Mouse (Mus musculus): ENCODE data around the gene Taf9. TPM values are rescaled to one million over a fixed set of nuclear protein-coding genes. Genes with fewer than 3 reads are reported as not detected.
A peak's percentile ranks its signal among the peaks of the same experiment; 100 is the strongest.

The Taf9 gene
- total RNA-seq (2021), result 1 to 10 TPM; 4.5 to 7.7 TPM
- long read RNA-seq, experiment 1, partial matches to known transcripts, result 0 of 3 reads
- long read RNA-seq, experiment 1, other reads (novel, unspliced or antisense), result 0 of 3 reads
- long read RNA-seq, experiment 2, partial matches to known transcripts, result 0 of 1 reads
- long read RNA-seq, experiment 2, other reads (novel, unspliced or antisense), result 0 of 1 reads

DNA sequence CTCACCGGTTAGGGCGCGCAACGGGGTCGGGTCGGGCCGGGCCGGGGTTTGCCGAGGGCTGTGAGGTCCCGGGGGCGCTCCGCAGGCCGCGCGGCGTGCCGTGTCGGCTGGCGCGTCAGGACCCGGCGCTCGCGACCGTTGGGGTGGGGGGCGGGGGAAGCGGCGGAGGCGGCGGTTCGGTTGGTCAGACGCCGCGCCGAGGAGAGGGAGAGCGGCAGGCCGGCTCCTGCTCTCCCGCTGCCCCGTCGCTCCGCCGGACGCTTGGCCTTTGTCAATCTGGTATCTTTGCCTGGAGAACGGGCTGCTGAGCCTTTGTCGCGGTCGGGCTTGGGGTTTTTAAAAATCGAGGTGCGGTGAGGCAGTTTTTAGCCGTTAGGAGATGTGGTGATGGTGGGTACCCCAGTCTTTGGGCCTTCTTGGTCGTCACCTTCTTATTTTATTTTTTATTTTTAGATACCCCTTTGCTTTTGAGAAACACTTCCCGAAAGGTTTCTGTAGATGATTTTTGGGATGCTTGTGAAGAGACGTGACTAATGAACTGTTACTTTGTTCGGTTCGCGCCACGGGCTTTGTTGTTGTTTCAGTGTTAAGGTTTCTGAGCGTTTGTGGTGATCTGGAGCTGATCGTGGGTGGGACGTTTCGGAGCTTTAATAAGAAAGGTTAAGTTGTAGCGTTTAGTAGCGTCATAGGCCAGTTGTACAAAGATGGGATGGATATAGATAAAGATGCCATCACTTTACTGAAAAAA is at the start of gene Taf9:
TSS of gene Taf9 (plus strand) at position 141 of the 748 bp plus-strand sequence.
- DNase-seq, result no peak
- intact Hi-C loops (cut with DNase I; ENCODE audit: low total_unique reads), result no loop called here

DNA sequence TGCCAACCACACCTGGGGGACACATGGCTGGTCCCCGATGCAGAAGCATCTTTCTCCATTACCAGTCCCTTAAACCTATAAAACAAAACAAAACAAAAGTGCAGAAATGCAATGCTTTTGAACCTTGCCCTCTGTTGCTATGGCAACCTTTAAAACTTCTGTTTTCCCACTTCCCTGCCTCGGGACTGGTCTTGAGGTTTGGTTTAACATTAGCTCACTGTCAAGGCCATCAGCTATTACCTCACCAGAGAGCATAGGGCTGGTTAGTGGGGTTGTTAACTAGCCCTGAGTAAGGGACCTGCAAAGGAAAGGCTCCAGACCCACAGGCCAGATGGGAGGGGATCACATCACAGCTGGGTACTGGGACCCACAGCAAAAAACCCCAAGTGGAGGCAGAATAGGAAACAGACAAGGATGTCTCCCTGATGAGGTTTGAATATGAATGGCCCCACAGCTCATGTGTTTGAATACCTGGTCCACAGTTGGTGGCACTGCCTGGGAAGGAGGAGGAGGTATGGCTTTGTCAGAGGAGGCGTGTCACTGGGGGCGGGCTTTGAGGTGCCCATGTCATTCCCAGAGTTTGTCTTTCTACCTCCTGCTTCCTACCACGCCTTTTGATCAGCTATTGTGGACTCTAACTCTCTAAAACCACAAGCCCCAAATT is 49.0 kb upstream of the Taf9 start:
- intact Hi-C loops (cut with DNase I; ENCODE audit: low total_unique reads), result no loop called here
- DNase-seq, result no peak

DNA sequence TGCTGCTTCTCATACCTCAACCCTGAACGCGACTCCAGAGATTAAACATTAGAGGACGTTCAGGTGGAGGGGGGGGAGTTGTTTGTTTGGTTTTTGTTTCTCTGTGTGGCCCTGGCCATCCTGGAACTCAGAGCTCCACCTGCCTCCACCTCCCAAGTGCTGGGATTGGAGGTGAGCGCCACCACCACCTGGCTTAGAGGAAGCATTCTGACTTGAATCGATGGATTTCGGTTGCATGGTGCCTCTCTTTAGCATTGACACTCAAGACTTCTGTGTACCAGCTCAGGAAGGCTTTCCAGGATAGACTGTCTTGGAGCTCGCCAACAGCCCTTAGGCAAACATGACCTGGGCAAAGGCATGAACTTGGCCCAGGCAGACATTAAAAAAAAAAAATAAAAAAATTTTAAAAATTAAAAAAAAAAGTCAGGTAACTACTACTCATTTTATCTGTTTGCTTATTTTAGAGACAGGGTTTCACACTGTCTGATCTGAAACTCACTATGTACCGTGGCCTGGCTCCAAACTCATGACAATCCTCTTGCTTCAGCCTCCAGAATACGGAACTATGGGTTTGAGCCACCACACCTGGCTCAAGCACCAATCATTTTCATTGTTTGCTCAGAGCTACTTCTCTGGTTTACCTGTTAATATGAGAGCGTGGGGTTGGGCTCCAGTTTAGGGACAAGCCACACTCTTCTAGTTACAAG is 48.2 kb upstream of the Taf9 start:
- no peak for DNase-seq
- intact Hi-C loops (cut with DNase I; ENCODE audit: low total_unique reads), result no loop called here

DNA sequence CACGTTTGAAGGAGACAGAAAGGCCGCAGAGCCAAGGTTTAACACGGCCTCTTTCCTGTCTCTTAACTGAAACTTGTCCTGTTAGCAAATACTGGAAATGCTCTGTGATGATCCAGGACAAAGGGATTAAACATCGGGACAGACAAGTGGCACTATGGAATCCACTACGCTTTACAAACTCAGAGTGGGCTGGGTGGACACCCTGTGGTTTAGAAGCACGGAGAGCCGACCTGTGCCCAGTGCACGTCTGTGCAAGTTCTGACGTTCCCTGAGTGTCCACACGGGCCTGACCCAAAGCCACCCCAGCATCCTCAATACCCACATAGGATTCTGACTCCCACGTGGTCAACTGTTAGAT is 47.7 kb upstream of the Taf9 start:
- DNase-seq, result no peak
- intact Hi-C loops (cut with DNase I; ENCODE audit: low total_unique reads), result no loop called here

DNA sequence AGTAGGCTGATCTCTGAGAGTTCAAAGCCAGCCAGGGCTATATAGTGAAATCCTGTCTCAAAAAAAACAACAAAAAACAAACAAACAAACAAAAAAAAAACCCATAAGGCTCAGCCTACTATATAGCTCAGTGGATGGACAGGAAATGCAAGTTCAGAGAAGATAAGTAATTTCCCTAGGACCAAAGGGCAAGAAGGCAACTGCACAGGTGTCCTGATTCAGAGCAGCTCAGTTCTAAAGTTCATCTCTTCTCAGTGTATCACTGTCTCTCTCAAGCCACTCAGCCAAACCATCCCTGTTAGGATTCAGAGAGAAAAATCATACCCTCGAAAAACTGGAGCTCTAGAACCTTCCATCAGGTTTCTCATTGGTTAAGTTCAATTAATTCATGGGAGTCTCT is 45.5 kb upstream of the Taf9 start:
- intact Hi-C loops (cut with DNase I; ENCODE audit: low total_unique reads), result no loop called here
- DNase-seq, result no peak

DNA sequence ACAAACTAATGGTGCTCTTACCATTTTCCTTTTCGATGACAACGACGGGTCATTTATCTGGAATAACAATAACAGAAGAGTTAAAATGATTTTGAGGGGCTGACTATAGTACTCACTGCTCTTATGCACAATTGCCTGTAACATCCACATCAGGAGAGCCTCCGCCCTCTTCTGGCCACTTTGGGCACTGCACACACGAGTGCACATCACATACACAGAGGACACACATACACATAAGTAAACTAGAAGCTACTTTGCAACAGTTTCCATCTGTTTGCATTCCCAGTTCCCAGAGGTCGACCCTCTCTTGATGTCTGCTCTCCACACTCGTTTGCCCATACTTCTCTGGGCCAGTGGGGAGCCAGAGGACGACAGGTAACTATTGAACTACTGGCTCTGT is 43.6 kb upstream of the Taf9 start:
- DNase-seq, result no peak
- intact Hi-C loops (cut with DNase I; ENCODE audit: low total_unique reads), result no loop called here

DNA sequence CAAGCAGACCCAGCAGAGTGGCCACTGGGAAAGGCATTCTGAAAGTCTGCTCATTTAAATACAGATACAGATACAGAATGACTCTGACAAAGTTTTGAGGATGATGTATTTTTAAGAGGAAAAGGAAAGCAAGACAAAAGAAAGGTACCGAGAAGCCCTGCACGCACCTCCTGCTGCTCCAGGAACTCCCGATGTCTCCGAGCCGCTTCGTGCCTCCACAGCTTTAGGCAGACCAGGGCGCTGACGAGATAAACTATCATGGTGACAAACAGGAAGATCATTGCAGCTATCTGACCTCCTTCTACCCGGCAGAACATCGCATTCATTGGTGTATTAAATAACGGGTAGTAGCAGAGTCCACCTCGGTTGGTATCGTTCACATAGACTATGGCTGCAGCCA is 40.1 kb upstream of the Taf9 start:
- intact Hi-C loops (cut with DNase I; ENCODE audit: low total_unique reads), result no loop called here
- DNase-seq, result no peak

DNA sequence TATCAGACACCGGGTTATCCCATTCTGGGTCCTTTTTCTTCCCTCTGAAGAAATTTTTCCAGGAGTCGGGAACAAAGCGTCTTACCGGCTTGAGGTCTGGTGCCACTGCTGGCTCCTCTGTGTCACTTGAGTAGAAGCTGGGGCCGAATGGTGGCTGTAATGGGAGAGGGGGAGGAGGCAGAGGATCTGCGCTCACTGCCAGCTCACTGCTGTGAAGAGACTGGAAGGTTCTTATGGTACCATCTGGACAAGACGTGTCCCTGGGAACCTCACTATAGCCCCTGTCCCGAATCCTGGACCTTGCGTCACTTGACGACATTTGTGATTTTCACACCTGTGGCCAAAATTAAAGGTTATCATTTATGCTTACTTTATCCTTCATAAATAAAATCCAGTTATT is 39.1 kb upstream of the Taf9 start:
- intact Hi-C loops (cut with DNase I; ENCODE audit: low total_unique reads), result no loop called here

DNA sequence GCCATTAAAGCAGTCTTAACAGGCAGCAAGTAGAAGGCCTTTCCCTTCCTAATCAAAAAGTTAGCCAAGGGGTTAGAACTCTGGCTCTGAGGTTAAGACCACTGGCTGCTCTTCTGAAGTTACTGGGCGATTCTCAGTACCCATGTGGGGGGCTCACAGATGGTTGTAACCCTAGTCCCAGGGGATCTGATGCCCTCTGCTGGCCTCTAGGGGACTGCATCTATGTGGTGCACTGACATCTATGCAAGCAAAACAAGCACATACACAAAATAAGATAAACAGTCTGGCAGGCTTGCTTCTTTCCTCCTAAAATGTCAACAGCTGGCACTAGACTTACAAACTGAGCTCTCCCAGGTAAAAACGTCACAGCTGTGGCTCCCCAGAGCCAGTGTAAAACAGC is 38.5 kb upstream of the Taf9 start:
- intact Hi-C loops (cut with DNase I; ENCODE audit: low total_unique reads), result no loop called here
- DNase-seq, result no peak

More for the DNA sequence above, 39.1 kb upstream of the Taf9 start:
- DNase-seq, result no peak

DNA sequence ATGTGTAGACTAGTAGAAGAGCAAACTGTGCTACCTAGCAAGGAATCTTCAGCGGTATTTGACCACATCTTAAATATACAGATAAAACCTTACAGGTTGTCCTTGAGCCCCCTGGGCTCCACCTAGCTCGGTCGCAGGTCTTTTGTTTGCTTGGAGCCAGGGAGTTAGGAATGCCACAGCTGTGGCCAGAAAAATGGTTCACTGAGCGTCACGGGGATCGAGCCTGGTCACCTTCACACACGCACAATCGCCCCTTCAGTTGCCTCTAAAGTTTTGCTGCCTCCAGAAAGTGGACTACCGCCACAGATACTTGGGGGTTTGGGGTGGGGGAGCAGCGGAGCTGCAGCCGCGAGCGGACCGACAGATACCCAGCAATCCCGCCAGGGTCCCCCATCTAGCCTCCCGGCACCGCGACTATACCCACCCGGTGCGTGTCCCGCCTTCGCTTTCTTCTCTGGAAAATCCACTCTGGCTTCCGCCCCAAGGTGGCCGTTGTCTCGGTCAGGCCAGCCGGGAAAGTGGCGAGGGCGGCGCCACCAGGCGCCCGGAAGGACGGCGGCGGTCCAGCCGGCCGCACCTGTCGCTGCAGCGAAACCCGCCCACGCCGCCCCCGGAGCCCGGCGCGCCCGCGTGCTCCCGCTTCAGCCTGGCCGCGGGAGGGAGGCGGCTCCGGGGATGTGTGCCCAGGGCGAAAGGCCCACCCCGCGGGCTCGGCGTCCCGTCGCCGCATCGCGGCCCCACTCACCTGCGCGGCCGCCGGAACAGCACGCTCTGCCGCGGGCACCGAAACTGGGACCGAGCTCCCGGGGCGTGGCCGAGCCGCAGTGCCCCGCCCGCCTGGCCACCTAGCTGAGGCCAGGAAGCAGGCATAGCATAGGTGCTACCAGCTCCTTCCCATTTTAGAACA is 34.9 kb upstream of the Taf9 start, which contains the start of gene Marveld2:
TSS of gene Marveld2 (minus strand) at position 791 of the 907 bp plus-strand sequence.
- DNase-seq, result peak; percentile 44
- intact Hi-C loops (cut with DNase I; ENCODE audit: low total_unique reads), result no loop called here

DNA sequence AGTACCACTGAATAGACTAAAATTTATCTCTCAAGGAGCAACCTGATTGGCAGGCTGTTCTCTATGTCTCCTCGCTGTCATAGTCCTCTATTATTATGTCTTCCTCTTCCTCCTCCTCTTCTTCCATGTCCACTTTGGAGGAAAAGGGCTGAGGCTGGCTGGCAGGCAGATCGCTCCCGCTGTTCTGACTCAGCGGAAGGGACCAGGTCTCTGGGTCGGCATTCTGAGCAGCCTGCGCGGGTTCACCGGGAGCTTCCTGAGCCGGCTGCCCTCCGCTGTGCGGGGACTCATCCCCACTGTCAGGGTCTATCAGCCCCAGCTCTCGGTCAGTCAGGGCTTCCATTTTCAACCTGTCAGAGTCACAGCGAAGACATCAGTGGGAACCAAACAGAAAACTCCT is 33.8 kb upstream of the Taf9 start:
- no peak for DNase-seq
- intact Hi-C loops (cut with DNase I; ENCODE audit: low total_unique reads), result no loop called here

DNA sequence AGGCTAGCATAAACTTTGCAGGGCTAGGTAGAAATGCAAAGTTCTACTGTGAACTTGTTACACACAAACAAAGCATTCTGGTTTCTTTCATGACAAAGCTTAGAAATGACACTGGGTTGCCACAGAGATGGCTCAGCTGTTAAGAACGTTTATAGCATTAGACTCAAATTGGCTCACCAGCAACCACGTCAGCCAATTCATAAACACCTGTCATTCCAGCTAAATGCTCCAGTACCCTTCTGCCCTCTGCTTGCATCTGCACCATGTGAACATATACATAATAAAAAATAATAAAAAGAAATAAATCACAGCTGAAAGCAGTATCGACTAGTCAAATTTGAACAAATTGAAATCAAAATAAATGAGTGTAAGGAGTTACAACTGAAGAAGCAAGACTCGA is 29.1 kb upstream of the Taf9 start:
- DNase-seq, result no peak
- intact Hi-C loops (cut with DNase I; ENCODE audit: low total_unique reads), result no loop called here

DNA sequence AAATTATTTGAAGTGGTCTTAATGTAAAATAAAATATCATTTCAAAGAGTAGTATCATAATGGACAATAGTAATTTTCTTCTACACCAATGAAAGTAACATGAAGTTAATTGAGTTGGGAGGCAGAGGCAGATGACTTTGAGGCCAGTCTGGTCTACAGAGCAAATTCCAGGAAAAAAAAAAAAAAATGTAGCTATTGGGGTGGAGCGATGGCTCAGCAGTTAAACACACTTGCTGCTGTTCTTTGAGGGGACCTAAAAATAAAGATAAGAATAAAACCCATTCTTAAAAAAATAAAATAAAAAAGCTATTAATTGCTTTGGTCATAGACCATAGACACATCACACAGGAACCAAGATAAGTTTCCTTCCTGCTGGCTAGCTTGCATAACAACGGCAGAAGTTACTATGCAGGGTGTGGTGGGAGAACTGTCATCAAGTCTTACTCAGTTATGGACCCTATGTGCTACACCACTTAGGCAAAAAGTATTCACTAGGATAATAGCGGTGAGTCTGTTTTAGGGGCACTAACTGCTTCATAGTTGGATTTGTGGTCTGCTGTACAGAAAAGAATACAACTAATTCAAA is 17.2 kb upstream of the Taf9 start:
- intact Hi-C loops (cut with DNase I; ENCODE audit: low total_unique reads), result no loop called here

DNA sequence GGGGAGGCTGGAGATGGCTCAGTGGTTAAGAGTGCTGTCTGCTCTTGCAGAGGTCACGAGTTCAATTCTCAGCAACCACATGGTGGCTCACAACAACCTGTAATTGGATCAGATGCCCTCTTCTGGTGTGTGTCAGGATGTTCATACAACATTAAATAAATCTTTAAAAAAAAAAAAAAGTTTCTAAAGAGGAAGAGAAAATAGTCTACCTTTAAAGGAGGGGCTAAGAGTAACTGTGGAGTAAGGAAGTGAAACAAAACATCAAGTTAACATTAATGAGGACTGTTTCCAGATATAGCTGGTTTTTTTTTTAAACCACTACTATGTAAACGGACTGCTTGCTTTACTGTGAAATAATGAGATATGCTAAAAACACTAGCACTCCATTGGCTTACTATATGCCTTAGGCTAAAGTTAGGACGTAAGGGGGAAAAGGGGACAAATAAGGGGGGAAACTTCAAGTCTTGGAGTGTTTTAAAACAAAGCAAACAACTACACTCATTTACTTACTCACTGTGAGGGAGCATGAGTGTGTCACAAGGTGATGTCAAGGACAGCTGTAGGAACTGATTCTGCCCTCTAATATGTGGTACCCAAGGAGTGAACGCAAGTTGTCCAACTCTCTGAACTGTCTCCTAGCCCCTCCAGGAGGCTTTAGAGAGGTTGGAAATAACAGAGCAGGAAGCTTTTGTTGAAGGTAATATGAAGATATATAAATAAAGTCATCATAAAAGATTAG is 8.7 kb upstream of the Taf9 start:
- intact Hi-C loops (cut with DNase I; ENCODE audit: low total_unique reads), result no loop called here

More for the DNA sequence above, 17.2 kb upstream of the Taf9 start:
- no peak for DNase-seq

DNA sequence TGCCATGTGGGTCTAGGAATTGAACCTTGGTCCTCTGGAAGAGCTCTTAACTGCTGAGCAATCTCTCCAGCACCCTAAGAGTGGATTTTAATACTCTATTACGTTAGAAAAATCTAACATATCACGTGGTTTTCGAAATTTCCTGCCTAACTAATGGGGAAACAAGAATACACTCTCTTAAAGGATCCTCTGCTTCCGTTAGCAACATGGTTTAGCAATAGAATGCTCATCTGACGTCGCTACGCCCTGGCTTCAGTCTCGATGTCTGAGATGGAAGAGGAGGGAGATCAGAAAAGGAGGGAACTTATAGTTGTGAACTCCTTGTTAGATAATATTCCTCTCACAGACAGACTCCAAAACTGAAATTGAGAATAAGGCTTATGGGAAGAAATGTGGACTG is 3.2 kb upstream of the Taf9 start:
- no peak for DNase-seq
- intact Hi-C loops (cut with DNase I; ENCODE audit: low total_unique reads), result no loop called here

More for the DNA sequence above, 8.7 kb upstream of the Taf9 start:
- no peak for DNase-seq

DNA sequence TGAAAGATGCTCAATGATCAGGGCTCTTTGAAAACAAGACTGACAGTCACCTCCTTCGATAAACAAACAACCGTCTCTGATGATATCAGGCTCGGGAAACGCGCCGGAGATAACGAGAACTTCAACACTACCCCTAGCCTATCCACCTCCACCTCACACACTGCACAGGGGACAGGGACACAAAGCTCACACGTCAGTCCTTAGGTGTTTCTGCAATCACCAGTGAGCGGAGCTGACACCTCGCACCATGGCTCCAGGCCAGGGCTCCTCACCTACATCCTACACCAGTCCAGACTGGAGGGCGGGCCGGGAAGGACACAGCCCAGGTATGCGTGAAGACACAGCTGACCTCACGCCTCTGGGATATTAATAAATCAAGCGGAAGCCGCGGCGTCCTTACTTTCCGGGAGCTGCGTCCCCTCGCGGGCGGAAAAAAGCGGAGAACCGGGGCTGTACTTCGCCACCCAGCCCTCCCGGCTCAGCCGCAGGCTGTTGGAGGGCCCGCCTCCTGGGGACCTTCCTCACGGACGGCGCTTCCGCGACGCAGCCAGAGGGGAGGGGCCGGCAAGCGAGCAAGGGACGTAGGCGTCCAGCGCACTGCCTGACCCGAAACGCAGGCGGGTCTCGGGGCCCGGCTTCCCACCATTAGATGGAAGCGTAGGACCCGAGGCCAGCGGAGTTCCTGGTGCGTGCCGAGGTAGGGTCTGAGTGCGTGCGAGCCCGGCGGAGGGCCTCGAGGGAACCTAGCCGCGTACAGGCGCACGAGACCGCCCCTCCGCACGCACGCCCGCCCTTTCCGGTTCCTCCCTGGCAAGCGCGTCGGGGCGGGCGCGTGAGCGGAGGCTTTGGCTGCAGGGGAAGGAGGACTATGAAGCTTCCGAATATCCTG is 585 bp upstream of the Taf9 start, which contains the start of the genes Ak6 and Rad17:
TSS of gene Ak6 (plus strand) at position 430 of the 889 bp plus-strand sequence.
TSS of gene Rad17 (minus strand) at position 502 of the 889 bp plus-strand sequence.
- intact Hi-C loops (cut with DNase I; ENCODE audit: low total_unique reads), result no loop called here
- DNase-seq, result peak; percentile 95

DNA sequence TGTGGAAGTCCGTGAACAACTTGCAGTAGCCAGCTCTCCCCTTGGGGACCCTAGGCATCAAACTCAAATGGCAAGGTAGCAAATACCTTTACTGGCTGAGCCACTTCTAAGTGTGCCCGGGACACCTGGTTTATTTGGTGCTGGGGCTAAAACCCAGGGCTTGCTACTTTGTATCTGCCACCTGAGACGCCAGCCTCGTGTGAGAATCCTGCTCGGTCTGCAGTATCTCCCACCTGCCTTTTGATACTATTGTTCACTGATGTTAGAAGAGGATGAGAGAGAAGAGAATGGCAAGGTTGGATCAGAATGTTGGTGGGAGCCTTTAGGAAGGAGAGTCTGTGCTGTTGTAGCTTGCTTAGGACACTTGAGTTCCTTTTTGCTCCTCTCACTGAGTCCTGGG is 6.7 kb downstream of the Taf9 start:
- intact Hi-C loops (cut with DNase I; ENCODE audit: low total_unique reads), result no loop called here
- DNase-seq, result no peak
